Mouse (Mus musculus) embryonic facial prominence, embryonic 14.5 days (tissue): Measurements from ENCODE around the gene Meox2. TPM values are rescaled to one million over a fixed set of nuclear protein-coding genes. Genes with fewer than 3 reads are reported as not detected.
A peak's percentile ranks its signal among the peaks of the same experiment; 100 is the strongest.
"Not testable (repeated sequence)": the region's sequence is repeated elsewhere in the genome, so short reads cannot be mapped to it uniquely, and the experiment has no call there.

Experiments used
- ATAC-seq: fragments of 200-750 bp; cut with Nextera tagmentation; 2 replicates; pipeline ENCODE4 v1.8.0; 2017; ENCODE audit warnings: low read depth, moderate number of reproducible peaks, moderate TSS enrichment
- DNase-seq: peaks from one replicate; pipeline ENCODE4 v3.0.0-alpha.2; 2015; ENCODE audit warnings: low spot score
- H3K27ac ChIP-seq: fragments of 300-500 bp; sonication (generic); replicated peaks from 2 replicates; pipeline ENCODE4 v1.5.1; 2014; ENCODE audit warnings: low read depth, mild to moderate bottlenecking, low read length, moderate library complexity
- H3K27me3 ChIP-seq: fragments of 300-500 bp; sonication (generic); replicated peaks from 2 replicates; pipeline ENCODE4 v1.6.1; 2014; ENCODE audit warnings: low read length; ENCODE audit not compliant: control insufficient read depth, insufficient read depth
- H3K36me3 ChIP-seq: fragments of 300-500 bp; sonication (generic); 2 replicates; pipeline ENCODE4 v1.6.1; 2014; ENCODE audit warnings: low read length, mixed read lengths; ENCODE audit not compliant: control insufficient read depth, insufficient read depth
- H3K4me1 ChIP-seq: fragments of 300-500 bp; sonication (generic); 2 replicates; pipeline ENCODE4 v1.6.1; 2014; ENCODE audit warnings: antibody characterized with exemption, low read length; ENCODE audit not compliant: control insufficient read depth, insufficient read depth
- H3K4me2 ChIP-seq: fragments of 300-500 bp; sonication (generic); 2 replicates; pipeline ENCODE4 v1.6.1; 2014; ENCODE audit warnings: low read depth, mild to moderate bottlenecking, low read length, moderate library complexity, mixed read lengths
- H3K4me3 ChIP-seq: fragments of 300-500 bp; sonication (generic); 2 replicates; pipeline ENCODE4 v1.5.1; 2014; ENCODE audit warnings: low read depth, mild to moderate bottlenecking, low read length
- H3K9ac ChIP-seq: fragments of 300-500 bp; sonication (generic); 2 replicates; pipeline ENCODE4 v1.6.1; 2014; ENCODE audit warnings: low read depth, mild to moderate bottlenecking, low read length, moderate library complexity, mixed read lengths
- H3K9me3 ChIP-seq: fragments of 300-500 bp; sonication (generic); 2 replicates; pipeline ENCODE4 v1.6.1; 2016; ENCODE audit warnings: low read length; ENCODE audit not compliant: control insufficient read depth
- WGBS: fragments of 180-500 bp; shearing (Covaris S2); extraction: QIAGEN DNeasy Blood & Tissue Kit; methylation state at CpG from one replicate; pipeline ENCODE4 v1.1.7; 2014; 5-methylcytosine and 5-hydroxymethylcytosine counted together
- polyA plus RNA-seq: library from polyadenylated mRNA; unstranded; fragments of >200 nt; fragmentation: Nextera tagmentation; extraction: Ambion mirVana; gene quantifications from 2 replicates; pipeline ENCODE4 v1.2.1, GENCODE M21; 2014

Gene Meox2
- polyA plus RNA-seq = 24.2 and 24.6 TPM in 2 replicates

GRCm38 (mm10) chr12:37108390-37108738, at the start of gene Meox2:
Gene Meox2, plus strand, starts transcription at chr12:37108540.
- peak within 1 kb of the TSS; percentile 66 for H3K9ac ChIP-seq
- H3K27me3 ChIP-seq = peaks cover 30% of the 10 kb centered on the region
- peak within 1 kb of the TSS; percentile 50 for H3K27ac ChIP-seq
- DNase-seq (peak; percentile 92), ATAC-seq (peak; percentile 86)
- H3K4me1 ChIP-seq = peaks cover 7% of the 10 kb centered on the region
- WGBS = 0% methylated on average over 9 of the region's 12 CpGs
- no peaks in the 10 kb centered on the region for H3K36me3 ChIP-seq
- H3K9me3 ChIP-seq = no peaks in the 10 kb centered on the region
- H3K4me2 ChIP-seq = peak within 1 kb of the TSS; percentile 84
- H3K4me3 ChIP-seq = peak within 1 kb of the TSS; percentile 60

DNA sequence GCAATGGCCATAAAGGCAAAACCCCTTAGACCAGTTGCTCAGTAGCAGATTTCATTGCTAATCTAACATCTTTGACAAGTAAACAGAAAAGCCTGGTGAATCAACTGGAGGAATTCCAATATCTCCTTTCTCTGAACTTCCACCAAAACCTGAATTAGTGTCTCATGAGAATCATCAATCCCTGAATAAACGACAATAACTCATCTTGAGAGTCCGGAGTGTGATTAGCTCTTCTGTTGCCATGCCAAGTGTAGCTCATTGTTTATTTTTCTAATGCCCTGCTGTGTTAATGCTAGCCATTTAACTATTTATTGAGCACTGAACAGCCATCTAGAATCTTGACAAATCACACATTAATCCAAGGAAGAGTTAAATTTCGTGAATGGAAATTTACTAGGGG, 35.7 kb upstream of the Meox2 start:
- Histone ChIP-seq H3K4me1 (no peaks in the 10 kb centered on the region), H3K9ac (no peak overlapping the region), H3K27me3 (no peaks in the 10 kb centered on the region), H3K4me3 (no peak overlapping the region), H3K9me3 (no peaks in the 10 kb centered on the region), H3K4me2 (no peak overlapping the region), H3K27ac (no peak overlapping the region), H3K36me3 (no peaks in the 10 kb centered on the region)
- ATAC-seq (no peak), DNase-seq (no peak)
- WGBS = 64% methylated on average over 3 of the region's 3 CpGs

- 43% methylated on average over 1 of the region's 1 CpGs for WGBS
- H3K9me3 ChIP-seq = no peaks in the 10 kb centered on the region
- no peak overlapping the region for H3K27ac ChIP-seq
- H3K4me1 ChIP-seq = no peaks in the 10 kb centered on the region
- no peaks in the 10 kb centered on the region for H3K27me3 ChIP-seq
- H3K4me2 ChIP-seq = no peak overlapping the region
- H3K36me3 ChIP-seq = no peaks in the 10 kb centered on the region
- no peak for ATAC-seq
- H3K9ac ChIP-seq = no peak overlapping the region
- DNase-seq = peak; percentile 26
- H3K4me3 ChIP-seq = no peak overlapping the region
Observed at GRCm38 (mm10) chr12:37077308-37077707, 31.0 kb upstream of the Meox2 start.

- not testable (repeated sequence) for H3K4me3 ChIP-seq, H3K27me3 ChIP-seq, DNase-seq, H3K9ac ChIP-seq, H3K4me1 ChIP-seq, H3K27ac ChIP-seq, H3K36me3 ChIP-seq, ATAC-seq, H3K4me2 ChIP-seq, H3K9me3 ChIP-seq
- 57% methylated on average over 5 of the region's 5 CpGs for WGBS
Observed at GRCm38 (mm10) chr12:37080005-37080404, 28.3 kb upstream of the Meox2 start.

DNA sequence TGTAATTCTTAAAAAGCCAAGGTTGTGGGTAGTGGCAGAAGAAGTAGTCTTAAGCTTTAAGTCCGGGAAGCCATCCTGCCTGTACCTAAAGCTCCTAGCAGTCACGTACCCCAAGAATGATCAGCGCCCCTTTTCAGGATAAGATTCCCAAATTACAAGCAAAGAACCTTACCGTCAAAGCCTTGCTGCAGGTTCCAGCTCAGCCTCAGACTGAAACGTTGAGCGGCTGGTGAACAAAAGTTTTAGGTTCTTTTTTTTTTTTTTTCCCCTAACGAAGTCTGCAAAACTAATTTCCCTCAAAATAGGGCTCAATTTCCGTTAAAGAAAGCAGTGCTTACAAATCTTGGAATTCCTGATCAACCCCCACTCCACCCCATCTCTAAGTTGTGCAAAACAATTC, 1.8 kb upstream of the Meox2 start:
- no peak for DNase-seq
- H3K27ac ChIP-seq = no peak overlapping the region
- no peak for ATAC-seq
- H3K36me3 ChIP-seq = no peaks in the 10 kb centered on the region
- H3K27me3 ChIP-seq = peaks cover 30% of the 10 kb centered on the region
- H3K4me2 ChIP-seq = no peak overlapping the region
- no peaks in the 10 kb centered on the region for H3K9me3 ChIP-seq
- no peak overlapping the region for H3K9ac ChIP-seq
- 31% methylated on average over 8 of the region's 8 CpGs for WGBS
- H3K4me3 ChIP-seq = no peak overlapping the region
- peaks cover 7% of the 10 kb centered on the region for H3K4me1 ChIP-seq

GRCm38 (mm10) chr12:37107150-37107549, 1.2 kb upstream of the Meox2 start:
- Histone ChIP-seq H3K9ac (no peak overlapping the region), H3K4me1 (peaks cover 7% of the 10 kb centered on the region), H3K27ac (no peak overlapping the region), H3K4me2 (peak overlapping the region; percentile 84; the same call in 1 of the 2 replicates), H3K9me3 (no peaks in the 10 kb centered on the region), H3K27me3 (peaks cover 30% of the 10 kb centered on the region), H3K4me3 (no peak overlapping the region), H3K36me3 (no peaks in the 10 kb centered on the region)
- DNase-seq (no peak), ATAC-seq (no peak)
- 40% methylated on average over 2 of the region's 2 CpGs for WGBS

DNA sequence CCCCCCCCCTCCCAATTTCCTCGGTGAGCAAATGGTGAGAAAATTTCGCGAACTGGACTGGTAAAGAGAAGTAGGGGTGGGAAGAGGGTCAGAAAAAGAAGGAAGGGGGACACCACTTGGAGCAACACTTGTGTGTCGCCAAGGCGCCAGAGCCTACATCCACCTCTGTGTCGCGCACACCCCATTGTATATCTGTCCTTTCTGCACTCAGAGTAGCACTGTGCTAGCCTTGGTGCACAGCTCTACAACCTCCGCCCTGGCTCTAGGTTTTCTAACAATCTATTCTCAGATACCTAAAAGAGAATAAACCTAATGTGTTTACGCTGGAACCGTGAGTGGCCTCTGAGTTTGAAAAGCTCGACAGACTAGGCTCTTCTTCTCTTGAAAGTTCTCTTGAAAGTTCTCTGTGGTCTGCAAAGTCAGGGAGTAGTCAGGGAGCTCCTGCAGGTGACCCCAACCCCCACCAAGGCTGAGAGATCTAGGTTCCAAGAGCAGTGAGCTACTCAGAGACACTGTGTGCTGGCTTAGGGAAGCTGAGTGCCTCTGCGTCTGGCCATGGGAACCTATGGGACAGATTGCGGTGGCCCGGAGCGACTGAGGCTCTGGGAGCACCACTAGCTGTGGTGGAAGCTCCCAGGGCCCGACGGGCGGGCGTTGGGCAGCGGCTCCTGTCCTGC, 489 bp upstream of the Meox2 start:
- peaks cover 7% of the 10 kb centered on the region for H3K4me1 ChIP-seq
- DNase-seq (no peak), ATAC-seq (no peak; the same call in 1 of the 2 replicates)
- H3K27ac ChIP-seq = 0 out of 2 replicates have a peak overlapping the region, but pooled peaks have one; percentile 50
- peak overlapping the region; percentile 66 for H3K9ac ChIP-seq
- H3K27me3 ChIP-seq = peaks cover 30% of the 10 kb centered on the region
- H3K4me3 ChIP-seq = peak overlapping the region; percentile 60
- H3K36me3 ChIP-seq = no peaks in the 10 kb centered on the region
- H3K9me3 ChIP-seq = no peaks in the 10 kb centered on the region
- H3K4me2 ChIP-seq = peak overlapping the region; percentile 84
- WGBS = 16% methylated on average over 18 of the region's 20 CpGs

GRCm38 (mm10) chr12:37108819-37109473, 606 bp downstream of the Meox2 start:
- H3K4me2 ChIP-seq = peak overlapping the region; percentile 84
- peak overlapping the region; percentile 60 for H3K4me3 ChIP-seq
- ATAC-seq (peak; percentile 55), DNase-seq (peak; percentile 24)
- under 1% methylated on average over 29 of the region's 29 CpGs for WGBS
- H3K27ac ChIP-seq = peak overlapping the region; percentile 50; the same call in 1 of the 2 replicates
- H3K9me3 ChIP-seq = no peaks in the 10 kb centered on the region
- peaks cover 30% of the 10 kb centered on the region for H3K27me3 ChIP-seq
- H3K9ac ChIP-seq = peak overlapping the region; percentile 66
- H3K36me3 ChIP-seq = no peaks in the 10 kb centered on the region
- peaks cover 7% of the 10 kb centered on the region for H3K4me1 ChIP-seq
